Mouse (Mus musculus): ENCODE results near the gene Ldb3. TPM values are rescaled to one million over a fixed set of nuclear protein-coding genes. Genes with fewer than 3 reads are reported as not detected.

The Ldb3 gene
- polyA plus RNA-seq, 1 experiment from 2014 or later: 0.02 TPM

- H3K27ac ChIP-seq (replicated peaks): no peak overlapping the region
- H3K27me3 ChIP-seq (ENCODE audit: low read depth, poor library complexity, severe bottlenecking): peaks cover 53% of the 10 kb centered on the region
- no peaks in the 10 kb centered on the region for H3K9me3 ChIP-seq (replicated peaks)
- H3K4me1 ChIP-seq: peaks cover 14% of the 10 kb centered on the region
- no peak for DNase-seq (ENCODE audit: low spot score)
- 7% methylated on average over 15 of the region's 15 CpGs for WGBS
- H3K36me3 ChIP-seq: no peaks in the 10 kb centered on the region
- peak overlapping the region; percentile 43 for H3K4me3 ChIP-seq
These were observed 26.1 kb upstream of the Ldb3 start for GRCm38 (mm10) chr14:34614551-34614950.

GRCm38 (mm10) chr14:34613523-34613922, 25.0 kb upstream of the Ldb3 start:
- 67% methylated on average over 6 of the region's 6 CpGs for WGBS

GRCm38 (mm10) chr14:34612222-34612621, 23.7 kb upstream of the Ldb3 start:
- Histone ChIP-seq H3K27me3 (ENCODE audit: low read depth, poor library complexity, severe bottlenecking) (peaks cover 41% of the 10 kb centered on the region), H3K4me3 (no peak overlapping the region), H3K27ac (replicated peaks) (no peak overlapping the region), H3K4me1 (peaks cover 10% of the 10 kb centered on the region), H3K36me3 (no peaks in the 10 kb centered on the region), H3K9me3 (replicated peaks) (no peaks in the 10 kb centered on the region)
- no peak for DNase-seq (ENCODE audit: low spot score)
- 33% methylated on average over 4 of the region's 4 CpGs for WGBS

More at GRCm38 (mm10) chr14:34613523-34613922, 25.0 kb upstream of the Ldb3 start:
- Histone ChIP-seq H3K9me3 (replicated peaks) (no peaks in the 10 kb centered on the region), H3K36me3 (no peaks in the 10 kb centered on the region), H3K27ac (replicated peaks) (no peak overlapping the region), H3K27me3 (ENCODE audit: low read depth, poor library complexity, severe bottlenecking) (peaks cover 46% of the 10 kb centered on the region), H3K4me3 (no peak overlapping the region), H3K4me1 (peaks cover 11% of the 10 kb centered on the region)
- DNase-seq (ENCODE audit: low spot score): no peak

- WGBS: 82% methylated on average over 4 of the region's 4 CpGs
- DNase-seq (ENCODE audit: low spot score): no peak
- peaks cover 10% of the 10 kb centered on the region for H3K4me1 ChIP-seq
These were observed 23.1 kb upstream of the Ldb3 start for GRCm38 (mm10) chr14:34611591-34611990.

GRCm38 (mm10) chr14:34601910-34602309, 13.4 kb upstream of the Ldb3 start:
- no peaks in the 10 kb centered on the region for H3K9me3 ChIP-seq (replicated peaks)
- 96% methylated on average over 7 of the region's 7 CpGs for WGBS

More at GRCm38 (mm10) chr14:34611591-34611990, 23.1 kb upstream of the Ldb3 start:
- H3K27me3 ChIP-seq (ENCODE audit: low read depth, poor library complexity, severe bottlenecking): peaks cover 39% of the 10 kb centered on the region
- H3K9me3 ChIP-seq (replicated peaks): no peaks in the 10 kb centered on the region
- H3K27ac ChIP-seq (replicated peaks): no peak overlapping the region
- H3K4me3 ChIP-seq: no peak overlapping the region
- no peaks in the 10 kb centered on the region for H3K36me3 ChIP-seq

GRCm38 (mm10) chr14:34599941-34600340, 11.5 kb upstream of the Ldb3 start, which contains the start of gene Opn4:
Gene Opn4, minus strand, starts transcription at chr14:34600142.
- no peaks in the 10 kb centered on the region for H3K36me3 ChIP-seq
- H3K9me3 ChIP-seq (replicated peaks): no peaks in the 10 kb centered on the region
- no peak within 1 kb of the TSS for H3K27ac ChIP-seq (replicated peaks)
- no peaks in the 10 kb centered on the region for H3K27me3 ChIP-seq (ENCODE audit: low read depth, poor library complexity, severe bottlenecking)
- H3K4me1 ChIP-seq: 0 out of 2 replicates have a peak, but pooled peaks cover 4% of the 10 kb centered on the region
- H3K4me3 ChIP-seq: no peak within 1 kb of the TSS
- no peak for DNase-seq (ENCODE audit: low spot score)
- WGBS: 80% methylated on average over 8 of the region's 8 CpGs

More at GRCm38 (mm10) chr14:34601910-34602309, 13.4 kb upstream of the Ldb3 start:
- H3K4me3 ChIP-seq: no peak overlapping the region
- no peak for DNase-seq (ENCODE audit: low spot score)
- no peaks in the 10 kb centered on the region for H3K27me3 ChIP-seq (ENCODE audit: low read depth, poor library complexity, severe bottlenecking)
- no peak overlapping the region for H3K27ac ChIP-seq (replicated peaks)
- H3K4me1 ChIP-seq: 0 out of 2 replicates have a peak, but pooled peaks cover 4% of the 10 kb centered on the region
- no peaks in the 10 kb centered on the region for H3K36me3 ChIP-seq

GRCm38 (mm10) chr14:34595596-34596255, 7.2 kb upstream of the Ldb3 start:
- no peak overlapping the region for H3K4me3 ChIP-seq
- H3K36me3 ChIP-seq: no peaks in the 10 kb centered on the region
- no peaks in the 10 kb centered on the region for H3K27me3 ChIP-seq (ENCODE audit: low read depth, poor library complexity, severe bottlenecking)
- H3K9me3 ChIP-seq (replicated peaks): no peaks in the 10 kb centered on the region
- 83% methylated on average over 17 of the region's 17 CpGs for WGBS
- peaks cover 15% of the 10 kb centered on the region for H3K4me1 ChIP-seq
- H3K27ac ChIP-seq (replicated peaks): no peak overlapping the region
- DNase-seq (ENCODE audit: low spot score): no peak

GRCm38 (mm10) chr14:34591741-34592535, 3.5 kb upstream of the Ldb3 start:
- no peaks in the 10 kb centered on the region for H3K27me3 ChIP-seq (ENCODE audit: low read depth, poor library complexity, severe bottlenecking)
- H3K36me3 ChIP-seq: no peaks in the 10 kb centered on the region
- H3K27ac ChIP-seq (replicated peaks): no peak overlapping the region
- DNase-seq (ENCODE audit: low spot score): no peak
- no peaks in the 10 kb centered on the region for H3K9me3 ChIP-seq (replicated peaks)
- H3K4me1 ChIP-seq: peaks cover 15% of the 10 kb centered on the region
- 77% methylated on average over 15 of the region's 15 CpGs for WGBS
- H3K4me3 ChIP-seq: no peak overlapping the region

- Histone ChIP-seq H3K4me3 (peak overlapping the region; percentile 14; the same call in 1 of the 2 replicates), H3K27ac (replicated peaks) (no peak overlapping the region), H3K4me1 (peaks cover 15% of the 10 kb centered on the region), H3K9me3 (replicated peaks) (no peaks in the 10 kb centered on the region), H3K36me3 (no peaks in the 10 kb centered on the region), H3K27me3 (ENCODE audit: low read depth, poor library complexity, severe bottlenecking) (no peaks in the 10 kb centered on the region)
- DNase-seq (ENCODE audit: low spot score): no peak
- WGBS: 66% methylated on average over 24 of the region's 24 CpGs
These were observed 2.5 kb upstream of the Ldb3 start for GRCm38 (mm10) chr14:34590743-34591675.

- peaks cover 15% of the 10 kb centered on the region for H3K4me1 ChIP-seq
These were observed 1.6 kb upstream of the Ldb3 start for GRCm38 (mm10) chr14:34590017-34590570.

GRCm38 (mm10) chr14:34589185-34589713, 767 bp upstream of the Ldb3 start:
- Histone ChIP-seq H3K4me1 (peaks cover 15% of the 10 kb centered on the region), H3K4me3 (no peak overlapping the region), H3K27me3 (ENCODE audit: low read depth, poor library complexity, severe bottlenecking) (no peaks in the 10 kb centered on the region), H3K36me3 (no peaks in the 10 kb centered on the region), H3K27ac (replicated peaks) (no peak overlapping the region), H3K9me3 (replicated peaks) (no peaks in the 10 kb centered on the region)
- 94% methylated on average over 8 of the region's 8 CpGs for WGBS
- DNase-seq (ENCODE audit: low spot score): no peak

More at GRCm38 (mm10) chr14:34590017-34590570, 1.6 kb upstream of the Ldb3 start:
- no peak for DNase-seq (ENCODE audit: low spot score)
- 91% methylated on average over 5 of the region's 5 CpGs for WGBS
- Histone ChIP-seq H3K4me3 (no peak overlapping the region), H3K9me3 (replicated peaks) (no peaks in the 10 kb centered on the region), H3K27ac (replicated peaks) (no peak overlapping the region), H3K36me3 (no peaks in the 10 kb centered on the region), H3K27me3 (ENCODE audit: low read depth, poor library complexity, severe bottlenecking) (no peaks in the 10 kb centered on the region)

GRCm38 (mm10) chr14:34588005-34588404, 477 bp downstream of the Ldb3 start:
- no peak for DNase-seq (ENCODE audit: low spot score)
- Histone ChIP-seq H3K36me3 (no peaks in the 10 kb centered on the region), H3K4me1 (peaks cover 15% of the 10 kb centered on the region), H3K27ac (replicated peaks) (no peak overlapping the region), H3K27me3 (ENCODE audit: low read depth, poor library complexity, severe bottlenecking) (no peaks in the 10 kb centered on the region), H3K4me3 (no peak overlapping the region), H3K9me3 (replicated peaks) (no peaks in the 10 kb centered on the region)
- 84% methylated on average over 5 of the region's 5 CpGs for WGBS
